Mouse (Mus musculus) Patski (cell line): Measurements from ENCODE around the gene Hnrnpu. TPM values are rescaled to one million over a fixed set of nuclear protein-coding genes. Genes with fewer than 3 reads are reported as not detected.

Source experiments
- ATAC-seq: fragments of 100-300 bp; one replicate; pipeline ENCODE4 v1.8.0; 2021
- CTCF ChIA-PET: fragments of 350-600 bp; sonication (Branson Sonifier 250); formaldehyde crosslinking; loops from one replicate; lab custom pipeline; 2022; ENCODE audit warnings: inconsistent platforms; lab: Charles Lee
- POLR2A ChIA-PET: fragments of 350-600 bp; sonication (Branson Sonifier 250); formaldehyde crosslinking; loops from one replicate; lab custom pipeline; 2022; ENCODE audit warnings: antibody characterized with exemption, inconsistent platforms; lab: Charles Lee
- DNase-seq: peaks from one replicate; pipeline ENCODE4 v3.0.0-alpha.2; 2011; ENCODE audit warnings: low read depth, low spot score
- H3K27me3 ChIP-seq: fragments of 371-371 bp; one replicate; pipeline ENCODE4 v1.5.1; 2021
- CTCF ChIP-seq: fragments of 100-300 bp; IDR thresholded peaks from one replicate; pipeline ENCODE4 v1.5.1; 2021
- in situ Hi-C: fragments of 300-500 bp; cut with MboI; formaldehyde crosslinking; loops from 3 replicates; pipeline ENCODE4 v1.11.1; 2018; ENCODE audit warnings: low pct_unique_long_range_greater_than_20kb, mixed read lengths
- polyA plus RNA-seq: library from polyadenylated mRNA; unstranded; gene quantifications from one replicate; pipeline ENCODE4 v1.2.3, GENCODE M21; 2021

Gene Hnrnpu
- polyA plus RNA-seq, 1 experiment from 2014 or later: 500 TPM

DNA sequence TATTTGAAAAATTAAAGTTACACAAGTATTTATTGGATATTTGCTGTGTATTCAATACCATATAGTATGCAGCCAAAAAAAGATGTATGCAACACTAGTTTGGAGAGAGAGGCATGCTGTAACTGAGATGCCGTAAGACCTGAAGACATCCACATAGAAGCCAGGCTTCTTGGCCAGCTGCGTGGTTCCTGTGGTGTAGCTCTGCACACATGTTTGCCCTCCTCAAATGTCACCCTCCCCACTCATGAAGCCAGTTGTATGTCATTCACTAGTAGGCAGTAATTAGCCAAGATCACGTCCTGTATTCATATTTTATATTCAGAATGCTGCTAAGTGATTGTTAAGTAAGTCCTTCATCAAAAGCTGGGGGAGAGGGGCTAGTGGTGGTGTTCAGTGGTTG is 3.8 kb upstream of the Hnrnpu start:
- CTCF ChIA-PET: interaction anchor here (1.5 kb wide), 1 partner anchor 13 kb away, joined by 3 read pairs; no protein-coding TSS in a partner anchor
- no peak for ATAC-seq
- no peak for DNase-seq
- no peak for TF ChIP-seq CTCF
- in situ Hi-C loops: no loop called here
- POLR2A ChIA-PET: interaction anchor here (1.0 kb wide), 1 partner anchor 22 kb away, joined by 3 read pairs; no protein-coding TSS in a partner anchor
- no peaks in the 10 kb centered on the region for H3K27me3 ChIP-seq

- no peak for DNase-seq
- POLR2A ChIA-PET: no interaction called here
- TF ChIP-seq CTCF: no peak
- no peaks in the 10 kb centered on the region for H3K27me3 ChIP-seq
- ATAC-seq: no peak
- CTCF ChIA-PET: interaction anchor here (1.5 kb wide), 1 partner anchor 14 kb away, joined by 3 read pairs; no protein-coding TSS in a partner anchor
- in situ Hi-C loops: no loop called here
Observed at GRCm38 (mm10) chr1:178340213-178340612, 2.6 kb upstream of the Hnrnpu start.

DNA sequence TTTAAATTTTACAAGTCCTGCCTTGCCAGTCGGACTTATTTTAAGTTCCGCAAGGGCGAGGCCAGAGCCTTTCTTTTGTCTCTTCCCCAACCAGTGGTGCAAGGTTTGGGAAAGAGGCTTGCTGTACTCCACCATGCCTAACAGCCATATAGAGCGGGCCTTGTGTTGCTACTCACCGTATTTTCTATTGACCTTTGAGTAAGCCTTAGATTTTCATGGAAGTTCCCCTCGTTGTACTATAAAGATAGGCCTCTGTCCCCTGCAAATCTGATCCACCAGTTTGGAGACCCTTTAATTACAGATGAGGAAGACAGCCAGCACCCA is 683 bp upstream of the Hnrnpu start:
- ChIA-PET POLR2A (interaction anchor here (7.8 kb wide), 1 partner anchor 17 kb away, joined by 80 read pairs; the partner anchor contains the start of gene Cox20), CTCF (no interaction called here)
- no peak for TF ChIP-seq CTCF
- in situ Hi-C loops: no loop called here
- DNase-seq (no peak), ATAC-seq (no peak)
- H3K27me3 ChIP-seq: no peaks in the 10 kb centered on the region

- ATAC-seq (peak; percentile 40), DNase-seq (no peak)
Observed at GRCm38 (mm10) chr1:178336777-178337481, 668 bp downstream of the Hnrnpu start.

GRCm38 (mm10) chr1:178336289-178336775 is 1.3 kb downstream of the Hnrnpu start:
- ChIA-PET CTCF (interaction anchor here (1.2 to 4.2 kb wide), 6 partner anchors 10 to 112 kb away, joined by 3 to 30 read pairs (median 5); no protein-coding TSS in a partner anchor), POLR2A (interaction anchor here (0.7 to 7.8 kb wide), 6 partner anchors 10 to 113 kb away, joined by 3 to 80 read pairs (median 6); partner anchors contain the start of genes Cox20 and Efcab2)
- in situ Hi-C loops: no loop called here
- peak; percentile 72 for ATAC-seq
- DNase-seq: no peak
- no peak for TF ChIP-seq CTCF
- H3K27me3 ChIP-seq: no peaks in the 10 kb centered on the region

More at GRCm38 (mm10) chr1:178336777-178337481, 668 bp downstream of the Hnrnpu start:
- CTCF ChIA-PET: no interaction called here
- in situ Hi-C loops: no loop called here
- POLR2A ChIA-PET: interaction anchor here (1.2 to 7.8 kb wide), 4 partner anchors 10 to 112 kb away, joined by 3 to 80 read pairs (median 8); partner anchors contain the start of genes Cox20 and Efcab2
- no peaks in the 10 kb centered on the region for H3K27me3 ChIP-seq
- TF ChIP-seq CTCF: no peak

DNA sequence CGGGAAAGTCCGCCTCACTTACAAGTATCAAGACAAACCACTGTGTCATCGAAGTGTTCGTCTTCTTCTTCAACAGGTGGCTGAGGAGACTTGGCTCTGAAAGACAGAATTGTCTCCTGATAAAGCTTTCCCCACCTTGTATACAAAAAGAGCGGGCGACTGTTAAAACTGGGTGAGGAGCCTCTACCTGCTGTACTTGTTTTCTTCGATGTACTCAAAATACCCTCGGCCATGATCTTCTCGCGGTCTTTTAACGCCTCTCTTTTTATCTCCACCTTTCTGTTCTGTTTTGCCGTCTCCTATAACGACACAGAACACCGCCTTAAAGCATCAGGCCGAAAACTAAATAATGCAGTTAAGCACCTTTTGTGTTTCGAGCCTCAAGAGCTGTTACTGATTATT is 1.7 kb downstream of the Hnrnpu start:
- DNase-seq: no peak
- no peaks in the 10 kb centered on the region for H3K27me3 ChIP-seq
- ATAC-seq: no peak
- ChIA-PET POLR2A (interaction anchor here (0.5 to 7.8 kb wide), 7 partner anchors 9 to 114 kb away, joined by 3 to 80 read pairs (median 6); partner anchors contain the start of gene Cox20), CTCF (interaction anchor here (1.2 to 4.2 kb wide), 6 partner anchors 9 to 113 kb away, joined by 3 to 30 read pairs (median 5); no protein-coding TSS in a partner anchor)
- in situ Hi-C loops: no loop called here
- no peak for TF ChIP-seq CTCF

DNA sequence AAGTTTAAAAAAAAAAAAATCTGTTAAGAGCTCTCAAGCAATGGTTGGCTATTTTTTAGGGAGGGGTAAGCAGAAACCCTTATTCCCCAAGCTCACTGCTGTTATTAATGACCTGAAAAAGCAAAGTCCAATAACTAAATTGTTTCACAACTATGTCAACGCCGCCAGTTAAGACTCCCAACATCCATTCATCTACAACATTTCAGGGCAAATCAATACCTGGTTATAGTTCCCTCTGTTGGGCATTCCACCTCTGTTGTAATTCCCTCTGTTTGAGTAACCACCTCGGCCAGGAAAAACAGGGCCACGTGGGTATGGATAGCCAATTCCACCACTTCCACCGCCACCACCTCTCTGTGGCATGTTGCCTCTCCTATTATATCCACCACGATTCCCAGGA is 7.7 kb downstream of the Hnrnpu start:
- POLR2A ChIA-PET: no interaction called here
- in situ Hi-C loops: no loop called here
- CTCF ChIA-PET: no interaction called here

GRCm38 (mm10) chr1:178329017-178329416 is 8.6 kb downstream of the Hnrnpu start:
- no peaks in the 10 kb centered on the region for H3K27me3 ChIP-seq
- POLR2A ChIA-PET: interaction anchor here (1.2 kb wide), 1 partner anchor 77 kb away, joined by 3 read pairs; the partner anchor contains the start of gene Efcab2
- CTCF ChIA-PET: no interaction called here
- no peak for TF ChIP-seq CTCF
- DNase-seq (no peak), ATAC-seq (no peak)
- in situ Hi-C loops: no loop called here

More for the DNA sequence above, 7.7 kb downstream of the Hnrnpu start:
- DNase-seq (no peak), ATAC-seq (no peak)
- no peaks in the 10 kb centered on the region for H3K27me3 ChIP-seq
- TF ChIP-seq CTCF: no peak

DNA sequence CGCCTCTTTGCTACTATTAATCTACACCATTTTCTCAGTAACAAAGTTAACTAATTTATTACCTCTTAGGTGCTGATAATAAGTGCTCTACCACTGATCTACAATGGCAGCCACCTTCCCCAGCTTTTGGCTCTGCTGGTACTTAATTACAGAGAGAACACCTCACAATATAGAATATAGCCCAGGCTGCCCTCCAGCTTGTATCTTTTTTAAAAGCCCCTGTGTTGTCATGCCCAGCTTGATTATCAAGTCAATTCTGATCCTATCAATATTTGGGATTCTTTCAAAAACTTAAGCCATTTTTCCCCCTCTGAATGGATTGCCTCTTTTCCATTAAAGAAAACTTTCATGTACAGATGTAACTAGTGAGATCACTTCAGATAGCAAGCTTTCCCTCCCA is 10.6 kb downstream of the Hnrnpu start:
- TF ChIP-seq CTCF: no peak
- ChIA-PET POLR2A (interaction anchor here (1.2 to 1.8 kb wide), 2 partner anchors 9 to 78 kb away, joined by 3 to 10 read pairs; no protein-coding TSS in a partner anchor), CTCF (interaction anchor here (1.1 to 1.6 kb wide), 2 partner anchors 9 to 75 kb away, joined by 3 to 7 read pairs; no protein-coding TSS in a partner anchor)
- no peak for ATAC-seq
- H3K27me3 ChIP-seq: no peaks in the 10 kb centered on the region
- no peak for DNase-seq
- in situ Hi-C loops: no loop called here

- in situ Hi-C loops: no loop called here
- ChIA-PET POLR2A (interaction anchor here (1.2 to 1.8 kb wide), 2 partner anchors 10 to 79 kb away, joined by 3 to 10 read pairs; no protein-coding TSS in a partner anchor), CTCF (interaction anchor here (1.1 to 1.6 kb wide), 2 partner anchors 9 to 75 kb away, joined by 3 to 7 read pairs; no protein-coding TSS in a partner anchor)
- no peak for ATAC-seq
- TF ChIP-seq CTCF: no peak
- H3K27me3 ChIP-seq: no peaks in the 10 kb centered on the region
- DNase-seq: no peak
Observed at GRCm38 (mm10) chr1:178326357-178326756, 11.2 kb downstream of the Hnrnpu start.
